Mouse (Mus musculus) lung, embryonic 15.5 days (tissue): ENCODE measurements around the gene Sh2d7. TPM values are rescaled to one million over a fixed set of nuclear protein-coding genes. Genes with fewer than 3 reads are reported as not detected.
A peak's percentile ranks its signal among the peaks of the same experiment; 100 is the strongest.

Source experiments
- ATAC-seq: fragments of 200-750 bp; cut with Nextera tagmentation; 2 replicates; pipeline ENCODE4 v1.8.0; 2017; ENCODE audit warnings: moderate number of reproducible peaks, borderline replicate concordance; ENCODE audit not compliant: low FRiP score, low TSS enrichment; ENCODE audit errors: extremely low read depth
- H3K27ac ChIP-seq: fragments of 300-500 bp; sonication (generic); 2 replicates; pipeline ENCODE4 v1.5.1; 2015; ENCODE audit warnings: moderate library complexity, mild to moderate bottlenecking, inconsistent platforms
- H3K27me3 ChIP-seq: fragments of 300-500 bp; sonication (generic); 2 replicates; pipeline ENCODE4 v1.6.1; 2015; ENCODE audit warnings: inconsistent platforms
- H3K36me3 ChIP-seq: fragments of 300-500 bp; sonication (generic); 2 replicates; pipeline ENCODE4 v1.6.1; 2015; ENCODE audit warnings: inconsistent platforms
- H3K4me1 ChIP-seq: fragments of 300-500 bp; sonication (generic); 2 replicates; pipeline ENCODE4 v1.6.1; 2015; ENCODE audit warnings: inconsistent platforms
- H3K4me2 ChIP-seq: fragments of 300-500 bp; sonication (generic); 2 replicates; pipeline ENCODE4 v1.6.1; 2015; ENCODE audit warnings: inconsistent platforms, mild to moderate bottlenecking, moderate library complexity
- H3K4me3 ChIP-seq: fragments of 300-500 bp; sonication (generic); 2 replicates; pipeline ENCODE4 v1.5.1; 2015; ENCODE audit warnings: mild to moderate bottlenecking, inconsistent platforms
- H3K9ac ChIP-seq: fragments of 300-500 bp; sonication (generic); 2 replicates; pipeline ENCODE4 v1.6.1; 2015; ENCODE audit warnings: inconsistent platforms
- H3K9me3 ChIP-seq: fragments of 300-500 bp; sonication (generic); 2 replicates; pipeline ENCODE4 v1.6.1; 2016; ENCODE audit warnings: inconsistent platforms
- WGBS: fragments of 180-500 bp; shearing (Covaris S2); methylation state at CpG from one replicate; pipeline ENCODE4 v1.1.7; 2015; 5-methylcytosine and 5-hydroxymethylcytosine counted together
- polyA plus RNA-seq: library from polyadenylated mRNA; unstranded; fragments of >200 nt; fragmentation: Nextera tagmentation; extraction: Ambion mirVana; gene quantifications from 2 replicates; pipeline ENCODE4 v1.2.1, GENCODE M21; 2015

The Sh2d7 gene
- polyA plus RNA-seq, 1 experiment from 2014 or later, result not detected

- no peak overlapping the region for H3K4me2 ChIP-seq
- H3K9ac ChIP-seq, result no peak overlapping the region
- no peaks in the 10 kb centered on the region for H3K36me3 ChIP-seq
- H3K4me3 ChIP-seq, result no peak overlapping the region
- H3K27me3 ChIP-seq, result no peaks in the 10 kb centered on the region
- 16% methylated on average over 5 of the region's 5 CpGs for WGBS
- no peak overlapping the region for H3K27ac ChIP-seq
- no peak for ATAC-seq
- no peaks in the 10 kb centered on the region for H3K9me3 ChIP-seq
- no peaks in the 10 kb centered on the region for H3K4me1 ChIP-seq
Observed at GRCm38 (mm10) chr9:54547536-54547935, 8.8 kb downstream of the Sh2d7 start.

- ATAC-seq, result no peak
Observed at GRCm38 (mm10) chr9:54549433-54549832, 10.6 kb downstream of the Sh2d7 start.

DNA sequence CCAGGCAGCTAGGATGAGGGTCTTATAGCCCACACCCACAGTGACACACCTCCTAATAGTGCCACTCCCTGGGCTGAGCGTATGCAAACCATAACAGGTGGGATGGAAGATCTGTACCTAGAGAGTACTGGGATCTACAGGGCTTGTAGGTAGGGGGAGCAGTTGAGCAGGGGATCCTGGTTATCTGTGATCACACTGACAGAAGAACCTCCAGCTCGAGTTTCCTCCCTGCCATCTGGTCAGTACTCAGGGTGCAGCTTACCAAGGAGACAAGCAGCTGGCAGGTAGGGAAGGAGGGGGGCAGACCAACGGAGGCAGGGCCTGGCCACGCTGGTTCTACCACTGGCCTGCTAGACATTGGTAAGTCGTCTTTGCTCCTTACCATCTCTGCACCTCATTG, 13.6 kb downstream of the Sh2d7 start:
- H3K36me3 ChIP-seq, result no peaks in the 10 kb centered on the region
- no peak overlapping the region for H3K27ac ChIP-seq
- no peaks in the 10 kb centered on the region for H3K27me3 ChIP-seq
- H3K9me3 ChIP-seq, result no peaks in the 10 kb centered on the region
- no peak overlapping the region for H3K9ac ChIP-seq
- WGBS, result 18% methylated on average over 5 of the region's 5 CpGs
- no peak overlapping the region for H3K4me2 ChIP-seq
- H3K4me1 ChIP-seq, result no peaks in the 10 kb centered on the region
- no peak for ATAC-seq
- no peak overlapping the region for H3K4me3 ChIP-seq

More at GRCm38 (mm10) chr9:54549433-54549832, 10.6 kb downstream of the Sh2d7 start:
- Histone ChIP-seq H3K27me3 (no peaks in the 10 kb centered on the region), H3K4me1 (no peaks in the 10 kb centered on the region), H3K4me2 (no peak overlapping the region), H3K9me3 (no peaks in the 10 kb centered on the region), H3K36me3 (no peaks in the 10 kb centered on the region), H3K4me3 (no peak overlapping the region), H3K27ac (no peak overlapping the region), H3K9ac (no peak overlapping the region)
- WGBS, result 83% methylated on average over 6 of the region's 6 CpGs

GRCm38 (mm10) chr9:54555044-54555443, 16.3 kb downstream of the Sh2d7 start:
- no peak for ATAC-seq
- Histone ChIP-seq H3K4me1 (peaks cover 6% of the 10 kb centered on the region; the same call in 1 of the 2 replicates), H3K36me3 (no peaks in the 10 kb centered on the region), H3K27me3 (0 out of 2 replicates have a peak, but pooled peaks cover 5% of the 10 kb centered on the region), H3K9ac (no peak overlapping the region), H3K4me2 (no peak overlapping the region), H3K9me3 (no peaks in the 10 kb centered on the region), H3K4me3 (no peak overlapping the region), H3K27ac (no peak overlapping the region)
- WGBS, result 68% methylated on average over 2 of the region's 2 CpGs

DNA sequence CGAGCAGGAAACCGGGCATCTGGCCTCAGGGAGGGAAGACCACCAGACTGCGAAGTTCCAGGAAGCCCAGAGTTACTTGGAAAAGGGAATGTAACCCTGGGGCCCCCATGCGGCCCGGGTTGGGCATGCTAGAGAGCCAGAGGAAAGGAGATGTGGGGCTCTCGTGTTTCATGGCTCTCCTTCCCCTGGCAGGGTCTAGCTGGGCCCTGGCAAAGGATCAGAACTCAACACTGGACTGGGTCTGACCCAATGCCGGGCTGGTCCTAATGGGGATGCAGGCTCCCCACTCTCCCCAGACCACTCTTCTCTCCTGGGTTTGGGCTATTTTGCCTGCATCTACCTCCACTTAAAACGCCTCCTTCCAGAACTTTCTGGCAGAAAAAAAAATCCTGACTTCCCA, 19.9 kb downstream of the Sh2d7 start:
- Histone ChIP-seq H3K4me3 (no peak overlapping the region), H3K27me3 (0 out of 2 replicates have a peak, but pooled peaks cover 5% of the 10 kb centered on the region), H3K27ac (no peak overlapping the region), H3K4me2 (no peak overlapping the region), H3K4me1 (peaks cover 6% of the 10 kb centered on the region; the same call in 1 of the 2 replicates), H3K36me3 (no peaks in the 10 kb centered on the region), H3K9me3 (no peaks in the 10 kb centered on the region), H3K9ac (no peak overlapping the region)
- 71% methylated on average over 8 of the region's 8 CpGs for WGBS
- no peak for ATAC-seq

- Histone ChIP-seq H3K27me3 (0 out of 2 replicates have a peak, but pooled peaks cover 5% of the 10 kb centered on the region), H3K9me3 (no peaks in the 10 kb centered on the region), H3K4me1 (peaks cover 6% of the 10 kb centered on the region; the same call in 1 of the 2 replicates), H3K36me3 (no peaks in the 10 kb centered on the region), H3K27ac (no peak within 1 kb of the TSS), H3K9ac (peak within 1 kb of the TSS; percentile 53), H3K4me3 (peak within 1 kb of the TSS; percentile 61), H3K4me2 (peak within 1 kb of the TSS; percentile 93)
- peak; percentile 97 for ATAC-seq
- 1% methylated on average over 37 of the region's 54 CpGs for WGBS
Observed at GRCm38 (mm10) chr9:54559771-54560471, 21.1 kb downstream of the Sh2d7 start, which contains the start of gene Cib2. TSS of gene Cib2 (minus strand) at chr9:54560218.

GRCm38 (mm10) chr9:54560831-54561601, 22.2 kb downstream of the Sh2d7 start:
- no peaks in the 10 kb centered on the region for H3K9me3 ChIP-seq
- peaks cover 6% of the 10 kb centered on the region; the same call in 1 of the 2 replicates for H3K4me1 ChIP-seq
- H3K4me2 ChIP-seq, result no peak overlapping the region
- H3K36me3 ChIP-seq, result no peaks in the 10 kb centered on the region
- 83% methylated on average over 8 of the region's 8 CpGs for WGBS
- 0 out of 2 replicates have a peak, but pooled peaks cover 5% of the 10 kb centered on the region for H3K27me3 ChIP-seq
- H3K4me3 ChIP-seq, result no peak overlapping the region
- no peak overlapping the region for H3K27ac ChIP-seq
- ATAC-seq, result no peak
- no peak overlapping the region for H3K9ac ChIP-seq

GRCm38 (mm10) chr9:54566958-54567357, 28.2 kb downstream of the Sh2d7 start:
- peaks cover 3% of the 10 kb centered on the region; the same call in 1 of the 2 replicates for H3K4me1 ChIP-seq
- H3K27ac ChIP-seq, result peak overlapping the region; percentile 54
- H3K4me2 ChIP-seq, result no peak overlapping the region
- no peak overlapping the region for H3K4me3 ChIP-seq
- ATAC-seq, result peak; percentile 19; the same call in 1 of the 2 replicates
- 40% methylated on average over 4 of the region's 4 CpGs for WGBS
- no peaks in the 10 kb centered on the region for H3K36me3 ChIP-seq
- no peaks in the 10 kb centered on the region for H3K9me3 ChIP-seq
- no peaks in the 10 kb centered on the region for H3K27me3 ChIP-seq
- H3K9ac ChIP-seq, result no peak overlapping the region

GRCm38 (mm10) chr9:54568732-54569131, 29.9 kb downstream of the Sh2d7 start:
- H3K36me3 ChIP-seq, result no peaks in the 10 kb centered on the region
- H3K9me3 ChIP-seq, result no peaks in the 10 kb centered on the region
- no peak overlapping the region for H3K9ac ChIP-seq
- H3K27ac ChIP-seq, result no peak overlapping the region
- 34% methylated on average over 2 of the region's 2 CpGs for WGBS
- peaks cover 3% of the 10 kb centered on the region; the same call in 1 of the 2 replicates for H3K4me1 ChIP-seq
- no peak overlapping the region for H3K4me2 ChIP-seq
- no peaks in the 10 kb centered on the region for H3K27me3 ChIP-seq
- H3K4me3 ChIP-seq, result no peak overlapping the region
- ATAC-seq, result no peak

DNA sequence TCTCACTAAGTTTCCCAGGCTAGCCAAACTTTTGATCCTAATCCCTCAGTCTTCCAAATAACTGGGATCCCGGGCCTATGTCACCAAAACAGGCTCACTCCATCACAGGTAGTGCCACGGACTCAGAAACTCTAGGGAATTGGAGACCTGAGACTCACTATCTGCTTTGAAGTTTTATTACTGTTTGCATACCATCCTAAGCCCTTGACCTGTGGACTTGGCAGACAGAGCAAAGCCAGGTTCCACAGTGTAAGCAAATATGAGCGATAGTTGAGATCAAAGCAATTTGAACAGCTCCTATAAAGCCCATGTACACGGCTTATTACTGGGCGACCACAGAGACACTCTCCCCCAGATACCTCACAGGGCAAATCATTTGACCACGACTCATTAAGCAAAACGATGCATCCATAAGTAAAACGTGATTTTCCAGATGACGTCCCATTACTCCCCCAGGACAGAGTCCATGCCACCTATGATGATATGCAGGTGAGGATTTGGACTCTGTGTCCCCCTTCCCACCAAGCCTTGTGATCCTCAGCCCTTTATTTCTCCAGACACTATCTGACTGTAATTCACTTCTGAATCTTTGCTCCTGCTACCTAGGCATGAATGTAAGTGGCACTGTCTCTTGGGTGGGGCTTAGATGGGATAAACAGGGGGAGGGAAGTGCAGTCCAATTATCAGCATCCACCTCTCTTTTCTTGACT, 32.5 kb downstream of the Sh2d7 start:
- no peak overlapping the region for H3K4me2 ChIP-seq
- H3K9ac ChIP-seq, result no peak overlapping the region
- H3K4me3 ChIP-seq, result no peak overlapping the region
- no peak for ATAC-seq
- no peaks in the 10 kb centered on the region for H3K27me3 ChIP-seq
- 27% methylated on average over 9 of the region's 9 CpGs for WGBS
- no peaks in the 10 kb centered on the region for H3K9me3 ChIP-seq
- H3K27ac ChIP-seq, result no peak overlapping the region
- no peaks in the 10 kb centered on the region for H3K36me3 ChIP-seq
- peaks cover 3% of the 10 kb centered on the region; the same call in 1 of the 2 replicates for H3K4me1 ChIP-seq

DNA sequence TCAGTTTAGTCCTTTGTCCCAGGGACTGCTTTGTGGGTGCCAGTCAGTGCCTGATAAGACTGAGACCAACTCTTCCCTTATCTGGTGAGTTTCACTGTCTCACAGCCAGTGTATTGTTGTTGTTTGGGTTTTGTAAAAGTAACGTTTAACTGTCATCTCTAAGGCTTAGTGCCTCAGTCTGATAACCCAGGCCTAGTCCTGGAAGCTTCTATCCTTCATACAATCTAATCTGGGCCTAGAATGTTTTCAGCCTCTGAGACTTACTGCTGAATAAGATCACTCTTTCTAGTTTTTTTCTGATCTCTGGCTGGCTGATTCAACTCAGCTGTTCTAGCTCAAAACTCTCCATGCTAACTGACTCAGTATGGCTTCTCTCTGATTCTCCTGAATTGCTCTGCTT, 44.9 kb downstream of the Sh2d7 start:
- Histone ChIP-seq H3K9ac (no peak overlapping the region), H3K27me3 (no peaks in the 10 kb centered on the region), H3K4me3 (no peak overlapping the region), H3K36me3 (no peaks in the 10 kb centered on the region), H3K27ac (no peak overlapping the region), H3K4me2 (no peak overlapping the region), H3K9me3 (no peaks in the 10 kb centered on the region), H3K4me1 (peaks cover 10% of the 10 kb centered on the region)
- WGBS, result 27% methylated on average over 1 of the region's 1 CpGs
- no peak for ATAC-seq
